Mouse (Mus musculus): Measurements from ENCODE around the gene Ikbke.

DNA sequence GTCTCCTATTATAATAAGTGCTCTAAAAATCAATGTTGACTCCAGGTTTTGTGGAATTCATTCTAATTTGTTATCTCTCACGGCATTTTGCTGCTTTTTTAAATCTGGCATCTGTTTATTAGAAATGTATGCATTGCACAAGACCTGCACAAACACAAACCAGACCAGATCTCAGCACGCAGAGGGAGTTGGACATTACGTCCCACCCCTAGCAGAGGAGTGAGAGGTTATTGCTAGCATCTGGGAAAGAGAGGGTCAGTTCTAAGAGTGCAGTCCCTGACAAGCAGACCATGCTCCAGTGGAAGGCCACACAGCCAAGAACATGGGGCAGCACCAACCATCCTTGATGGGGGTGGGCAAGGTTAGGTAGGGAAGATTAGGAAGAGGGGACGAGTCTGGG, 5.2 kb upstream of the Ikbke start:
- no peak for TF ChIP-seq CTCF (IDR thresholded peaks at IDR 0.05; ENCODE audit: extremely low read depth, insufficient read depth, low read length)
- no peak for TF ChIP-seq POLR2A (IDR thresholded peaks at IDR 0.05; ENCODE audit: extremely low read depth, insufficient read depth, low read length)
